Mouse (Mus musculus) forebrain, embryonic 14.5 days (tissue): ENCODE results near the gene Msl3l2. TPM values are rescaled to one million over a fixed set of nuclear protein-coding genes. Genes with fewer than 3 reads are reported as not detected.
A peak's percentile ranks its signal among the peaks of the same experiment; 100 is the strongest.

ENCODE experiments used
- ATAC-seq: fragments of 200-750 bp; cut with Nextera tagmentation; 2 replicates; pipeline ENCODE4 v1.8.0; 2017; ENCODE audit warnings: mild to moderate bottlenecking, moderate library complexity
- DNase-seq: peaks from one replicate; pipeline ENCODE4 v3.0.0-alpha.2; 2015; ENCODE audit warnings: low spot score
- H3K27ac ChIP-seq: fragments of 300-500 bp; sonication (generic); 2 replicates; pipeline ENCODE4 v1.5.1; 2014; ENCODE audit warnings: low read depth, mild to moderate bottlenecking, control low read depth, low read length, moderate library complexity
- H3K27me3 ChIP-seq: fragments of 300-500 bp; sonication (generic); replicated peaks from 2 replicates; pipeline ENCODE4 v1.6.1; 2014; ENCODE audit warnings: low read length, control low read depth, mixed read lengths; ENCODE audit not compliant: control insufficient read depth, insufficient read depth
- H3K36me3 ChIP-seq: fragments of 300-500 bp; sonication (generic); 2 replicates; pipeline ENCODE4 v1.6.1; 2014; ENCODE audit warnings: low read length, control low read depth; ENCODE audit not compliant: control insufficient read depth, insufficient read depth
- H3K4me1 ChIP-seq: fragments of 300-500 bp; sonication (generic); 2 replicates; pipeline ENCODE4 v1.6.1; 2014; ENCODE audit warnings: antibody characterized with exemption, low read length, control low read depth; ENCODE audit not compliant: control insufficient read depth, insufficient read depth
- H3K4me2 ChIP-seq: fragments of 300-500 bp; sonication (generic); 2 replicates; pipeline ENCODE4 v1.6.1; 2014; ENCODE audit warnings: mild to moderate bottlenecking, control low read depth, low read length
- H3K4me3 ChIP-seq: fragments of 300-500 bp; sonication (generic); 2 replicates; pipeline ENCODE4 v1.5.1; 2014; ENCODE audit warnings: low read depth, low read length, control low read depth
- H3K9ac ChIP-seq: fragments of 300-500 bp; sonication (generic); 2 replicates; pipeline ENCODE4 v1.6.1; 2014; ENCODE audit warnings: mild to moderate bottlenecking, low read length, control low read depth, moderate library complexity
- H3K9me3 ChIP-seq: fragments of 300-500 bp; sonication (generic); replicated peaks from 2 replicates; pipeline ENCODE4 v1.6.1; 2016; ENCODE audit warnings: low read length, control low read depth, mixed read lengths; ENCODE audit not compliant: control insufficient read depth
- WGBS: fragments of 180-500 bp; shearing (Covaris S2); extraction: QIAGEN DNeasy Blood & Tissue Kit; methylation state at CpG from one replicate; pipeline ENCODE4 v1.1.7; 2014; 5-methylcytosine and 5-hydroxymethylcytosine counted together
- polyA plus RNA-seq: library from polyadenylated mRNA; unstranded; fragments of >200 nt; fragmentation: Nextera tagmentation; extraction: Ambion mirVana; gene quantifications from 2 replicates; pipeline ENCODE4 v1.2.1, GENCODE M21; 2014

Msl3l2 gene
- polyA plus RNA-seq, 1 experiment from 2014 or later = 11.7 TPM

- H3K36me3 ChIP-seq = no peaks in the 10 kb centered on the region
- no peaks in the 10 kb centered on the region for H3K27me3 ChIP-seq
- no peaks in the 10 kb centered on the region; the same call in 1 of the 2 replicates for H3K4me1 ChIP-seq
- no peaks in the 10 kb centered on the region for H3K9me3 ChIP-seq
- H3K4me3 ChIP-seq = no peak overlapping the region
- H3K9ac ChIP-seq = no peak overlapping the region
- WGBS = 14% methylated on average over 3 of the region's 3 CpGs
- no peak overlapping the region for H3K4me2 ChIP-seq
- H3K27ac ChIP-seq = no peak overlapping the region
- DNase-seq = peak; percentile 79
- peak; percentile 91 for ATAC-seq
These were observed 51.5 kb downstream of the Msl3l2 start for GRCm38 (mm10) chr10:56158207-56158606.

GRCm38 (mm10) chr10:56158748-56159147, 52.0 kb downstream of the Msl3l2 start:
- WGBS = 11% methylated on average over 2 of the region's 2 CpGs

GRCm38 (mm10) chr10:56164411-56164810, 57.7 kb downstream of the Msl3l2 start:
- WGBS = 40% methylated on average over 3 of the region's 3 CpGs

More at GRCm38 (mm10) chr10:56158748-56159147, 52.0 kb downstream of the Msl3l2 start:
- no peak overlapping the region for H3K4me2 ChIP-seq
- DNase-seq = peak; percentile 31
- no peaks in the 10 kb centered on the region; the same call in 1 of the 2 replicates for H3K4me1 ChIP-seq
- H3K27me3 ChIP-seq = no peaks in the 10 kb centered on the region
- no peaks in the 10 kb centered on the region for H3K36me3 ChIP-seq
- no peaks in the 10 kb centered on the region for H3K9me3 ChIP-seq
- ATAC-seq = peak; percentile 59
- H3K27ac ChIP-seq = no peak overlapping the region
- H3K9ac ChIP-seq = no peak overlapping the region
- no peak overlapping the region for H3K4me3 ChIP-seq

GRCm38 (mm10) chr10:56165758-56166157, 59.0 kb downstream of the Msl3l2 start:
- Histone ChIP-seq H3K27me3 (no peaks in the 10 kb centered on the region), H3K9ac (no peak overlapping the region), H3K4me3 (no peak overlapping the region), H3K27ac (no peak overlapping the region), H3K9me3 (no peaks in the 10 kb centered on the region), H3K4me1 (no peaks in the 10 kb centered on the region), H3K36me3 (no peaks in the 10 kb centered on the region), H3K4me2 (no peak overlapping the region)
- ATAC-seq = no peak
- 82% methylated on average over 4 of the region's 4 CpGs for WGBS
- DNase-seq = no peak

More at GRCm38 (mm10) chr10:56164411-56164810, 57.7 kb downstream of the Msl3l2 start:
- no peak overlapping the region for H3K9ac ChIP-seq
- no peak overlapping the region for H3K4me3 ChIP-seq
- H3K9me3 ChIP-seq = no peaks in the 10 kb centered on the region
- H3K4me1 ChIP-seq = no peaks in the 10 kb centered on the region
- no peaks in the 10 kb centered on the region for H3K36me3 ChIP-seq
- H3K27me3 ChIP-seq = no peaks in the 10 kb centered on the region
- no peak overlapping the region for H3K27ac ChIP-seq
- DNase-seq = peak; percentile 19
- ATAC-seq = no peak
- H3K4me2 ChIP-seq = no peak overlapping the region

Other genes starting within 250 kb of the Msl3l2 start
- gene Tbc1d32, start 121.8 kb downstream of the Msl3l2 start, polyA plus RNA-seq = 2.3 and 3.0 TPM in 2 replicates